Mouse (Mus musculus) embryonic fibroblast, embryonic 13.5 days (primary cell): ENCODE results near the gene Acat3. TPM values are rescaled to one million over a fixed set of nuclear protein-coding genes. Genes with fewer than 3 reads are reported as not detected.

Source experiments
- H3K27ac ChIP-seq: 2 replicates; pipeline ENCODE4 v1.5.1; 2012; ENCODE audit warnings: low read length, control low read depth, inconsistent platforms; ENCODE audit not compliant: insufficient read depth
- H3K4me1 ChIP-seq: 2 replicates; pipeline ENCODE4 v1.6.1; 2011; ENCODE audit warnings: low read length; ENCODE audit not compliant: control insufficient read depth, insufficient read depth
- H3K4me3 ChIP-seq: 2 replicates; pipeline ENCODE4 v1.5.1; 2011; ENCODE audit warnings: mild to moderate bottlenecking, control low read depth, low read length; ENCODE audit not compliant: insufficient read depth
- CTCF ChIP-seq: IDR thresholded peaks from 2 replicates; pipeline ENCODE4 v1.5.1; 2011; ENCODE audit warnings: mild to moderate bottlenecking, control low read depth, low read length, moderate library complexity, borderline replicate concordance; ENCODE audit not compliant: insufficient read depth
- POLR2A ChIP-seq: IDR thresholded peaks from 2 replicates; pipeline ENCODE4 v1.6.1; 2011; ENCODE audit warnings: low read depth, mild to moderate bottlenecking, control low read depth, low read length, moderate library complexity
- polyA plus RNA-seq: library from polyadenylated mRNA; stranded (reverse); fragments of >200 nt; gene quantifications from 2 replicates; pipeline ENCODE4 v1.2.4, GENCODE M21; 2011; ENCODE audit warnings: low read depth; ENCODE audit not compliant: missing spikeins, insufficient read length

Gene Acat3
- polyA plus RNA-seq, 1 experiment: 0.61 TPM

GRCm38 (mm10) chr17:12921073-12921472 lies 19.3 kb downstream of the Acat3 start:
- H3K27ac ChIP-seq: no peak overlapping the region
- no peak overlapping the region for H3K4me3 ChIP-seq
- TF ChIP-seq CTCF: no peak

GRCm38 (mm10) chr17:12916588-12917380 lies 23.6 kb downstream of the Acat3 start:
- no peaks in the 10 kb centered on the region for H3K4me1 ChIP-seq
- peak overlapping the region; percentile 80 for H3K27ac ChIP-seq
- H3K4me3 ChIP-seq: peak overlapping the region; percentile 99
- TF ChIP-seq POLR2A (no peak), CTCF (no peak)

More at GRCm38 (mm10) chr17:12921073-12921472, 19.3 kb downstream of the Acat3 start:
- no peaks in the 10 kb centered on the region for H3K4me1 ChIP-seq

DNA sequence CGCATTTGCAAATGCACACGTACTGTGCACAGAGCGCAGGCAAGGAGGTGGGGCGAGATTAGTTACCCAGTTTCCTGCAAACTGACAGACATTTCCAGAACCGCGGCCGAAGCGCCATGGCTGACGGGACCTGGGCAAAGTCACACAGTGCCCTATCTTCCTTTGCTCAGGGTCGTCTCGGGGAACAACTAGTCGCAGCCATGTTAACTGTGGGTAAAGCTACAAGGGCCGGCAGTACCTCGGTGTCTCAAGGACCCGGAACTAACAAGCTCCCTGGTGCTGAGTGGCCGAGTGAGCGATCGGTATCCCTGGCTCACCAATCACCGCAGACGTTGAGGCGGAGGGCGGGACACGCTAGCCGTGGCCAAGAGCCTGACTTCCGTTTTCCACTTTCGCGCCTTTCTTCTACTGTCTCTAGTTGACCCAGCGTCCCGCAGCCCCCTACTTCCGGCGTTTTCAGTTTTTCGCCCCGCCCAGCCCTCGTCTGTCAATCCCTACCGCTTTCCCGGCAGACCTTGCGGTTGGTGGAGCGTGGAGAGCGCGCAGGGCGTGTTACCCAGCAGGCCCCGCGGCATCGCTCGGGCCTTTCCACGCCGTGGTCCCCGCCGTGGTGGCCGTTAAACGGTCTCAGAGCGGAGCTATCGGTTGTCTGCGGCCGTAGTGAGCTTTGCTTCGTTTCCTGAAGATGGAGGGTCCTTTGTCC lies 24.4 kb downstream of the Acat3 start, which contains the start of gene Mrpl18:
Mrpl18 (minus strand) TSS at position 465 of the 703 bp plus-strand sequence.
- TF ChIP-seq POLR2A (peak; percentile 94), CTCF (no peak)
- H3K4me1 ChIP-seq: no peaks in the 10 kb centered on the region
- H3K4me3 ChIP-seq: peak within 1 kb of the TSS; percentile 99
- peak within 1 kb of the TSS; percentile 80 for H3K27ac ChIP-seq

- no peak for TF ChIP-seq CTCF
- no peak for TF ChIP-seq POLR2A
- peak within 1 kb of the TSS; percentile 99 for H3K4me3 ChIP-seq
- peak within 1 kb of the TSS; percentile 80 for H3K27ac ChIP-seq
- no peaks in the 10 kb centered on the region for H3K4me1 ChIP-seq
Measured at GRCm38 (mm10) chr17:12915488-12915880, 24.9 kb downstream of the Acat3 start, which contains the start of gene Tcp1. Gene Tcp1 (plus strand): TSS chr17:12915701.

- H3K4me3 ChIP-seq: no peak overlapping the region
- no peak overlapping the region for H3K27ac ChIP-seq
- no peaks in the 10 kb centered on the region for H3K4me1 ChIP-seq
- TF ChIP-seq CTCF (no peak), POLR2A (no peak)
Measured at GRCm38 (mm10) chr17:12910391-12910790, 30.0 kb downstream of the Acat3 start.

GRCm38 (mm10) chr17:12909361-12910280 lies 30.8 kb downstream of the Acat3 start, which contains the start of gene Pnldc1:
Gene Pnldc1 (minus strand): TSS chr17:12910230.
- TF ChIP-seq CTCF (no peak), POLR2A (no peak)
- H3K27ac ChIP-seq: no peak within 1 kb of the TSS
- no peaks in the 10 kb centered on the region for H3K4me1 ChIP-seq
- no peak within 1 kb of the TSS for H3K4me3 ChIP-seq

GRCm38 (mm10) chr17:12906436-12906835 lies 34.0 kb downstream of the Acat3 start:
- H3K27ac ChIP-seq: no peak overlapping the region
- no peak overlapping the region for H3K4me3 ChIP-seq
- TF ChIP-seq POLR2A: no peak
- TF ChIP-seq CTCF: no peak
- no peaks in the 10 kb centered on the region for H3K4me1 ChIP-seq

- TF ChIP-seq CTCF (no peak), POLR2A (no peak)
- Histone ChIP-seq H3K27ac (no peak overlapping the region), H3K4me1 (no peaks in the 10 kb centered on the region), H3K4me3 (no peak overlapping the region)
Measured at GRCm38 (mm10) chr17:12905810-12906209, 34.6 kb downstream of the Acat3 start.

GRCm38 (mm10) chr17:12904349-12904748 lies 36.1 kb downstream of the Acat3 start:
- TF ChIP-seq POLR2A (no peak), CTCF (no peak)
- Histone ChIP-seq H3K4me3 (no peak overlapping the region), H3K4me1 (no peaks in the 10 kb centered on the region), H3K27ac (no peak overlapping the region)
